Mouse (Mus musculus) kidney, embryonic 14.5 days (tissue): ENCODE data around the gene Ermp1. TPM values are rescaled to one million over a fixed set of nuclear protein-coding genes. Genes with fewer than 3 reads are reported as not detected.

Source experiments
- ATAC-seq: fragments of 200-750 bp; cut with Nextera tagmentation; 2 replicates; pipeline ENCODE4 v1.8.0; 2017; ENCODE audit warnings: moderate number of reproducible peaks, mild to moderate bottlenecking, moderate TSS enrichment, moderate library complexity; ENCODE audit not compliant: low FRiP score, low TSS enrichment
- H3K27ac ChIP-seq: fragments of 300-500 bp; sonication (generic); 2 replicates; pipeline ENCODE4 v1.5.1; 2014; ENCODE audit warnings: low read depth, mild to moderate bottlenecking, low read length, moderate library complexity, mixed read lengths
- H3K27me3 ChIP-seq: fragments of 300-500 bp; sonication (generic); 2 replicates; pipeline ENCODE4 v1.6.1; 2014; ENCODE audit warnings: mild to moderate bottlenecking, low read length; ENCODE audit not compliant: control insufficient read depth, insufficient read depth
- H3K36me3 ChIP-seq: fragments of 300-500 bp; sonication (generic); 2 replicates; pipeline ENCODE4 v1.6.1; 2014; ENCODE audit warnings: low read length, mixed read lengths; ENCODE audit not compliant: control insufficient read depth, insufficient read depth
- H3K4me1 ChIP-seq: fragments of 300-500 bp; sonication (generic); 2 replicates; pipeline ENCODE4 v1.6.1; 2014; ENCODE audit warnings: low read length, mixed read lengths; ENCODE audit not compliant: control insufficient read depth, insufficient read depth
- H3K4me2 ChIP-seq: fragments of 300-500 bp; sonication (generic); replicated peaks from 2 replicates; pipeline ENCODE4 v1.6.1; 2014; ENCODE audit warnings: low read depth, mild to moderate bottlenecking, low read length
- H3K4me3 ChIP-seq: fragments of 300-500 bp; sonication (generic); 2 replicates; pipeline ENCODE4 v1.5.1; 2014; ENCODE audit warnings: mild to moderate bottlenecking, low read length
- H3K9ac ChIP-seq: fragments of 300-500 bp; sonication (generic); 2 replicates; pipeline ENCODE4 v1.6.1; 2014; ENCODE audit warnings: low read depth, mild to moderate bottlenecking, low read length, moderate library complexity
- H3K9me3 ChIP-seq: fragments of 300-500 bp; sonication (generic); 2 replicates; pipeline ENCODE4 v1.6.1; 2016; ENCODE audit warnings: low read length; ENCODE audit not compliant: control insufficient read depth
- WGBS: fragments of 180-500 bp; shearing (Covaris S2); extraction: QIAGEN DNeasy Blood & Tissue Kit; methylation state at CpG from one replicate; pipeline ENCODE4 v1.1.7; 2014; 5-methylcytosine and 5-hydroxymethylcytosine counted together
- polyA plus RNA-seq: library from polyadenylated mRNA; unstranded; fragments of >200 nt; fragmentation: Nextera tagmentation; extraction: Ambion mirVana; gene quantifications from 2 replicates; pipeline ENCODE4 v1.2.1, GENCODE M21; 2014

Ermp1 gene
- polyA plus RNA-seq, 1 experiment from 2014 or later = 21.0 TPM

- Histone ChIP-seq H3K27me3 (no peaks in the 10 kb centered on the region), H3K27ac (no peak overlapping the region), H3K36me3 (no peaks in the 10 kb centered on the region), H3K4me3 (no peak overlapping the region), H3K4me2 (no peak overlapping the region), H3K9me3 (no peaks in the 10 kb centered on the region), H3K4me1 (no peaks in the 10 kb centered on the region), H3K9ac (no peak overlapping the region)
- ATAC-seq = no peak
- WGBS = 80% methylated on average over 4 of the region's 4 CpGs
These were observed 7.8 kb upstream of the Ermp1 start for GRCm38 (mm10) chr19:29656029-29656428.

GRCm38 (mm10) chr19:29655148-29655547 lies 6.9 kb upstream of the Ermp1 start:
- WGBS = 32% methylated on average over 6 of the region's 6 CpGs
- ATAC-seq = no peak
- no peak overlapping the region for H3K9ac ChIP-seq
- no peaks in the 10 kb centered on the region for H3K4me1 ChIP-seq
- no peak overlapping the region for H3K27ac ChIP-seq
- no peaks in the 10 kb centered on the region for H3K36me3 ChIP-seq
- no peaks in the 10 kb centered on the region for H3K9me3 ChIP-seq
- H3K4me2 ChIP-seq = no peak overlapping the region
- no peak overlapping the region for H3K4me3 ChIP-seq
- H3K27me3 ChIP-seq = no peaks in the 10 kb centered on the region

DNA sequence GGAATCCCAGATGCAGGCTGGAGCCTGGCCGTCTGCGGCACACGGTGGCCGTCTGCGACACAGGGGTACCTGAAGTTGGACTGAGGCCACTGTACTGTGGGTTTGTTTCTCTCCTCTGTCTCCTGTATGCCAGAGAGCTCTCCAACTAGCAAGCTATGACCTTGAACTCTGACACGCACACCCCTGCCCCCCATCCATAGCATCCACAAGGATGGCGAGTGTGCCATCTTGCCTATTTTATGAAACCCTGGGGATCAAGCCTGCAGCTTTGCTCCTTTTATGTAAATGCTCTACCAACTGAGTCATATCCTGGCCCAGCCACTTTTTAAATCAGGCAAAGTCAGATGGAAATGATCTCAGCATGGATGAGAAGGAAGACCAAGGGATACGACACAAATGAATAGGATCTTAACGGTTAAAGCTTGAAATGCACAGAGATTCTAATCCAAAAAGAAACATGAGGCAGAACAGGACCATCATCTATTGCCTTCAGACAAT lies 5.6 kb upstream of the Ermp1 start:
- H3K4me2 ChIP-seq = no peak overlapping the region
- no peak overlapping the region for H3K4me3 ChIP-seq
- H3K4me1 ChIP-seq = no peaks in the 10 kb centered on the region
- no peak overlapping the region for H3K27ac ChIP-seq
- no peaks in the 10 kb centered on the region for H3K27me3 ChIP-seq
- WGBS = 86% methylated on average over 9 of the region's 9 CpGs
- ATAC-seq = no peak
- no peaks in the 10 kb centered on the region for H3K36me3 ChIP-seq
- H3K9ac ChIP-seq = no peak overlapping the region
- no peaks in the 10 kb centered on the region for H3K9me3 ChIP-seq

DNA sequence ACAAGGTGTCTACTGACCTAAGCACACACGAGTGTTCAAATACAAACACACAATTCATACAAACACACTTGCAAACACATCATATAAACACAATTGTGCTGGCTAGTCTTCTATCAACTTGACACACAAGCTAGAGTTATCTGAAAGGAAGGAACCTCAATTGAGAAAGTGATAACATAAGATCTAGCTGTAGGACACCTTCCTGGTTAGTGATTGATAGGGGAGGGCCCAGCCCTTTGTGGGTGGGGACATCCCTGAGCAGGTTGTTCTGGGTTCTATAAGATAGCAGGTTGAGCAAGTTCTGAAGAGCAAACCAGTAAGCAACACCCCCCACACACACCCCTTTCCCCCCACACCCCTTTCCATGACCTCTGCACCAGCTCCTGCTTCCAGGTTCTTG lies 1.5 kb upstream of the Ermp1 start:
- ATAC-seq = no peak
- 0 out of 2 replicates have a peak, but pooled peaks cover 2% of the 10 kb centered on the region for H3K9me3 ChIP-seq
- no peaks in the 10 kb centered on the region for H3K4me1 ChIP-seq
- 96% methylated on average over 1 of the region's 1 CpGs for WGBS
- no peak overlapping the region for H3K4me2 ChIP-seq
- H3K4me3 ChIP-seq = no peak overlapping the region
- no peaks in the 10 kb centered on the region for H3K27me3 ChIP-seq
- H3K27ac ChIP-seq = no peak overlapping the region
- no peak overlapping the region for H3K9ac ChIP-seq
- H3K36me3 ChIP-seq = peaks cover 9% of the 10 kb centered on the region

GRCm38 (mm10) chr19:29648550-29648914 lies 317 bp upstream of the Ermp1 start:
- 0 out of 2 replicates have a peak, but pooled peaks cover 2% of the 10 kb centered on the region for H3K9me3 ChIP-seq
- no peak overlapping the region for H3K4me2 ChIP-seq
- H3K27ac ChIP-seq = no peak overlapping the region
- no peaks in the 10 kb centered on the region for H3K4me1 ChIP-seq
- H3K27me3 ChIP-seq = no peaks in the 10 kb centered on the region
- WGBS = 33% methylated on average over 4 of the region's 4 CpGs
- no peak for ATAC-seq
- peaks cover 11% of the 10 kb centered on the region for H3K36me3 ChIP-seq
- H3K4me3 ChIP-seq = peak overlapping the region; percentile 84; the same call in 1 of the 2 replicates
- no peak overlapping the region for H3K9ac ChIP-seq

GRCm38 (mm10) chr19:29644747-29645146 lies 3.5 kb downstream of the Ermp1 start:
- peaks cover 11% of the 10 kb centered on the region for H3K36me3 ChIP-seq
- no peaks in the 10 kb centered on the region for H3K27me3 ChIP-seq
- H3K4me2 ChIP-seq = no peak overlapping the region
- peaks cover 16% of the 10 kb centered on the region for H3K4me1 ChIP-seq
- 95% methylated on average over 6 of the region's 6 CpGs for WGBS
- ATAC-seq = no peak
- H3K9ac ChIP-seq = no peak overlapping the region
- H3K4me3 ChIP-seq = no peak overlapping the region
- H3K9me3 ChIP-seq = 0 out of 2 replicates have a peak, but pooled peaks cover 2% of the 10 kb centered on the region
- no peak overlapping the region for H3K27ac ChIP-seq

GRCm38 (mm10) chr19:29643194-29643922 lies 4.9 kb downstream of the Ermp1 start:
- peaks cover 16% of the 10 kb centered on the region for H3K4me1 ChIP-seq
- no peak overlapping the region for H3K4me3 ChIP-seq
- 0 out of 2 replicates have a peak, but pooled peaks cover 2% of the 10 kb centered on the region for H3K9me3 ChIP-seq
- H3K36me3 ChIP-seq = peaks cover 11% of the 10 kb centered on the region
- 83% methylated on average over 11 of the region's 11 CpGs for WGBS
- H3K9ac ChIP-seq = no peak overlapping the region
- H3K4me2 ChIP-seq = no peak overlapping the region
- no peak overlapping the region for H3K27ac ChIP-seq
- ATAC-seq = no peak
- H3K27me3 ChIP-seq = no peaks in the 10 kb centered on the region

DNA sequence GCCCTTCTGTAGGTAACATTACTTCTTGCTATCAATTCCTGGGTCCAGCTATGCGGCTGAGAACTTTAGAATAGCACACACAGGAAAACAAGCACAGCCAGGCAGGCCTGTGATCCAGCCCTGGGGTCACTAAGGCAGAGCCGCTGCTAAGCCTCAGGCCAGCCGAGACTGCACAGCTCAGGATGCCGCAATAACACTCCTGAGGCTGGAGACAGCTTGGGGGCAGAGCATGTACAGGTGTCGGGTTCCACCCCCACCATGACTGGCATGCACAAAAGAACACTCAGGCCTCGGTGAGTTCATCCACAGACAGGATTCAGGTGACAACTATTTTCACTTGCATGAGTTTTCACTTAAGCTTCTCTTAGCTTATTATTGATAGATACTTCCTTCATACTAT lies 6.0 kb downstream of the Ermp1 start:
- H3K27me3 ChIP-seq = no peaks in the 10 kb centered on the region
- no peak overlapping the region for H3K27ac ChIP-seq
- H3K4me2 ChIP-seq = no peak overlapping the region
- ATAC-seq = no peak
- peaks cover 16% of the 10 kb centered on the region for H3K4me1 ChIP-seq
- WGBS = 23% methylated on average over 6 of the region's 6 CpGs
- no peak overlapping the region for H3K4me3 ChIP-seq
- H3K36me3 ChIP-seq = peaks cover 11% of the 10 kb centered on the region
- H3K9ac ChIP-seq = no peak overlapping the region
- 0 out of 2 replicates have a peak, but pooled peaks cover 2% of the 10 kb centered on the region for H3K9me3 ChIP-seq

DNA sequence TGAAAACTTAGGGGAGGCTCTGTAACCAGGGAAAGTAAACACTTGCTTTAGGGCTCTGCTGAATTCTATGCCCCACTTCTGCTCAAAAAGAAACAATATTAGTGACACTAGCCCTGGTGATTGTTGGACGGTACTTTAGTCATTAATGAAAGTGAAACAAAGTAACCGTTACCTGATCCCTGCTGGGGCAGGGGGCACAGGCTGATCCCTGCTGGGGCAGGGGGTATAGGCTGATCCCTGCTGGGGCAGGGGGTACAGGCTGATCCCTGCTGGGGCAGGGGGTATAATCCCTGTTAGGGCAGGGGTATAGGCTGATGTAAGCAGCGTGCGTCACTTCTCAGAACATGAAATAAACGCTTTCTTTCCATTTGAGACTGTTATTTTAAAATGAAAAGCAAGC lies 6.7 kb downstream of the Ermp1 start:
- Histone ChIP-seq H3K4me3 (no peak overlapping the region), H3K4me1 (peaks cover 16% of the 10 kb centered on the region), H3K9ac (no peak overlapping the region; the same call in 1 of the 2 replicates), H3K4me2 (peak overlapping the region; percentile 21; the same call in 1 of the 2 replicates), H3K9me3 (0 out of 2 replicates have a peak, but pooled peaks cover 2% of the 10 kb centered on the region), H3K36me3 (peaks cover 16% of the 10 kb centered on the region), H3K27ac (peak overlapping the region; percentile 47; the same call in 1 of the 2 replicates), H3K27me3 (no peaks in the 10 kb centered on the region)
- ATAC-seq = peak; percentile 28; the same call in 1 of the 2 replicates
- WGBS = 53% methylated on average over 5 of the region's 5 CpGs
